Mouse (Mus musculus): ENCODE measurements at regions not wholly inside any gene's neighbourhood (a gene's known extent, or its start where the extent isn't known, plus 50 kb on each side); places are given as distances from the start of the nearest gene placed in this dataset.

GRCm38 (mm10) chr2:170261191-170261590 is 113.3 kb upstream of the Zfp217 start:
- no peak for DNase-seq (ENCODE audit: low spot score)
- intact Hi-C loops (cut with DNase I) = no loop called here

DNA sequence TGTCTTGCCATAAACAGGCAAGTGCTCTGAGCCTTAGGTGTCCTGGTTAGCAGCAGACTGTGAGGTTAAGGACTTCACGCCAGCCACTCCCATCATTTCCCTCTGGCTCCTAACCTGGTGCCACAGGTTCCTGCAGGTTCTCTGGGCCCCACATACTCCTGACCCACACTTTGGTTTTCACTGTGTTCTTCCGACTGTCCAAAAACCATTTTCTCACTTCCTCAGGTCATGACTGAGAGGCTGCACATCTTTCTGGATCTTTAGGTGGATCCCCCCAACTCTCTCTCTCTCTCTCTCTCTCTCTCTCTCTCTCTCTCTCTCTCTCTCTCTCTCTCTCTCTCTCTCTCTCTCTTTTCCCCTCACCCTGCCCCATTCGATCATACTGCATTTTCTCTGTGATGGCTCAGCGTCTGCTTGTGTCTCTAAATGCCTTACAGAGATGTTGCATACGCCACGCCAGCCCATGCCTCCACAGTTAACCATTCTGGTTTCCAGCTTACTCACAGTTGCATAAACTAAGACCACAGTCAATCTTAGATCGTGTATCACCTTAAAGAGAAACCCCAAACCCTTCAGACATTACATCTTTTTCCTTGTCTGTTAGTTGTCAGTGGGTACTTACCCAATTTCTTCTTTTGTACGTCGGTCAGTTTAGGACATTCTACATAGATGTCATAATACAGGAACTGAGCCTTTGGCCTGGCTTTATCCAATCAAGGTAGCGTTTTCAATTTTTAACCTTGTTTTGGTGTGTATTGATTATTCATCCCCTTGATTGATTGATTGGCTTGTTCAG is 112.0 kb upstream of the Zfp217 start:
- intact Hi-C loops (cut with DNase I) = no loop called here
- no peak for DNase-seq (ENCODE audit: low spot score)

DNA sequence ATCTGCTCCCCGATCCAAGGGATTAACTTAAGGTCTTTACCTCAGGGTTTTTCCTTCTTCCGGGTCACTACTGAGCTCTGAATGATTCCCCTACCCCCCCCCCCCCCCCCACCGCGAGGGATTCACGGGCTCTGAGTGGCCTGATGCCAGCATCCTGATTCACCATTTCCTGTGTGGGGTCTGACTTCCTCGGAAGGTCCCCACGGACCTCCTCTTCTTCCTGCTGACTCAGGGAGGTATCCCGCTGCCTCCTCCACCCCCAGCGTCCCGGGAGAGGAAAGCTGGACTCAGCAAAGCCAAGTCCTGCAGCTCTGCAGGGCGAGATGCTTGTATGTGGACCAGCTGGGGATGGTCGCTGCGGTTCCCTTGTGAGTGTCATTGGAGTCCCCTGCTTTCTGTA is 110.5 kb upstream of the Zfp217 start:
- intact Hi-C loops (cut with DNase I) = no loop called here
- no peak for DNase-seq (ENCODE audit: low spot score)

- intact Hi-C loops (cut with DNase I) = no loop called here
- DNase-seq (ENCODE audit: low spot score) = no peak
Measured at GRCm38 (mm10) chr2:170257671-170258235, 109.8 kb upstream of the Zfp217 start.

GRCm38 (mm10) chr2:170255997-170256396 is 108.1 kb upstream of the Zfp217 start:
- intact Hi-C loops (cut with DNase I) = no loop called here
- DNase-seq (ENCODE audit: low spot score) = no peak

DNA sequence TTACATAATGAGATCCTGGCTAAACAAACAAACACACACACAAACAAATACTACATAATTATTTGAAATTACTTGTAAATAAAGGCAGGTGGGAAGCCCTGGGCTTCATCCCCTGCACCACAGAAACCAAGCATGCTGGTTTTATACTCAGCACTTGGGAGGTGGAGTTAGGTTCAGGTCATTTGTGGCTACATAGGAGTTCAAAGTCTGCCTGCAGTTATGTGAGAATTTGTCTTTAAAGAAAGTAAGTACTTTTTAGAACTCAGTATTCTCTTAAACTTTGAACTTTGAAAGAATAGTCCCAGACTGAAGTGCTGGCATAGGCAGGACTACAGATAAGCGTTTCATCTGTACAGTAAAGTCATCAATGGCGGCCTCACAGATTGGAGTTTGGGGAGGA is 107.6 kb upstream of the Zfp217 start:
- intact Hi-C loops (cut with DNase I) = no loop called here
- no peak for DNase-seq (ENCODE audit: low spot score)

GRCm38 (mm10) chr2:170253681-170254440 is 106.0 kb upstream of the Zfp217 start:
- DNase-seq (ENCODE audit: low spot score) = no peak
- intact Hi-C loops (cut with DNase I) = no loop called here

- intact Hi-C loops (cut with DNase I) = no loop called here
- peak; percentile 20 for DNase-seq (ENCODE audit: low spot score)
Measured at GRCm38 (mm10) chr2:170252255-170253034, 104.5 kb upstream of the Zfp217 start.

DNA sequence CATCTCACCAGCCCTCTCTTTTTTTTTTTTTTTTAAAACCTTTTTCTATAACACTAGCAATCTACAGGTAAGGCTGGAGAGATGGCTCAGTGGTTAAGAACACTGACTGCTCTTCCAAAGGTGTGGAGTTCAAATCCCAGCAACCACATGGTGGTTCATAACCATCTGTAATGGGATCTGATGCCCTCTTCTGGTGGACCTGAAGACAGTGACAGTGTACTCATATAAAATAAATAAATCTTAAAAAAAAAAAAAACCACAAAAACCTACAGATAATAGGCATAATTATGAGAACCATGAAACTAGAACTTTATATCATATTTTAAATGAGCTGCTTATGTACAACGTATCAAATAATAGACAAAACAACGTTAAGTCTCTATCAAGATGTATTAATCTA is 102.8 kb upstream of the Zfp217 start:
- intact Hi-C loops (cut with DNase I) = no loop called here
- DNase-seq (ENCODE audit: low spot score) = no peak

- no peak for DNase-seq (ENCODE audit: low spot score)
- intact Hi-C loops (cut with DNase I) = loop anchor here (5.0 kb wide), 1 partner anchor 69 kb away; no protein-coding TSS in a partner anchor
Measured at GRCm38 (mm10) chr2:170247702-170248445, 100.0 kb upstream of the Zfp217 start.

DNA sequence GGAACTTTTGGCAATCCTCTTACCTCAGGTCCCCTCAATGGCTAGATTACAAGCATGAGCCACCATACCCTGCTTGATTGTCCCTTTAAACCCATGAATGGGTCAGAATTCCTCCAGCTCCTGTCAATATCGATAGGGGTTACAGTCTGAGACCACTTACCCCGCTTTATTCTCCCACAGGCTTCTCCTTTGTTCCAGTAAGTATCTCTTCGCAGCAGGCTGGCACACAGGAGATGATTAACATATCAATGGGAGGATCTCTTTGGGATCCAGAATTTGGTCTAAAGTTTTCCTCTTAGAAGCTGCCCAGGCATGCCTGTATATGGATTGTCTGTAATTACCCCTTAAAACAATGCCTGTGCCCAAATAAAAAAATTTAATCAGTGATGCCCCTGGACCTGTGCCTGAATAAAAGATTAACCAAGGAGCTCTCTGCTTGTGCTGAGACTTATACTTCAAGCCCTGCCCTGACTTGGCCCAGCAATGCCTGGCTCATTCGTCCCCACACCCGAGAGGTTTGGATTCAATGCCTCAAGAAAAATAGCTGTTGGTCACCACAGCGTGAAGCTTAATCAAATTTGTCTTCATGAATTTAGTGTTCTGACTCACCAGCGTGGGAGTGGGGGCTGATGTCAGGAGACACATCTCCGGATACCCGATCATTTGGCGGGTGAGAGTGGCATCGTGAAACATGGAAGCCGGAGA is 97.9 kb upstream of the Zfp217 start:
- intact Hi-C loops (cut with DNase I) = loop anchor here (5.0 kb wide), 1 partner anchor 72 kb away; no protein-coding TSS in a partner anchor
- DNase-seq (ENCODE audit: low spot score) = no peak

DNA sequence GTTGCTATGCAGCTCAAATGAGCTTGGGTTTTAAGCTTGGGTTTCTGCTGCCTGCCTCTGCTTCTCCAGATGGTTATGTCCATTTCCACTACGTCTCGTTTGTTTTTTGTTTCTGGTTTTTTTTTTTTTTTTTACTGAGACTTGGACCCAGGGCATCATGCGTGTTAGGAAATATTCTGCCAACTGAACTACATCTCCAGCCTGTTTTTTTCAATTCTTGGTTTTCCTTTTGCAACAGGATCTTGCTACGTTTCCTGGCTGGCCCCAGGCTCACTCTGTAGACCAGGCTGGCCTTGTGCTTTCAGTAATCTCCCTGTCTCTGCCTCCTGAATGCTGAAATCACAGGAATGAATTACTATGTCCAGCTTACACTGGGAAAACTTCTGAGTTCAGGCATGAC is 96.2 kb upstream of the Zfp217 start:
- intact Hi-C loops (cut with DNase I) = no loop called here
- DNase-seq (ENCODE audit: low spot score) = no peak

DNA sequence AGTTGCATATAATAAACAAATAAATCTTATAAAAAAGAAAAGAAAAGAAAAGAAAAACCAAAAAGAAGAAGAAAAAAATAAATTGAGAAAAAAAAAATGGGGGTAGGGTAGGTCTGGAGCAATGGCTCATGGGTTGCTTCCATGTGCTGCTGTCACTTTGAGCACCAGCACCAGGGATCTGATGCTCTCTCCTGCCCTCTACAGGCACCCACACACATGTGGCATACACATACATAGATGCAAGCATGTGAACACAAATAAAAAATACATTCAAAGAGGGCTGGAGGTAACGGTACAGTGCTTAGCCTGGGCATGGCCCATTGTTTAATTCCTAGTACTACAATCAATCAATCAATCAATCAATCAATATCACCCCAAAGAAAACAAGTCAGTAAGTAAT is 90.1 kb upstream of the Zfp217 start:
- intact Hi-C loops (cut with DNase I) = loop anchor here (5.0 kb wide), 1 partner anchor 121 kb away; no protein-coding TSS in a partner anchor
- no peak for DNase-seq (ENCODE audit: low spot score)

GRCm38 (mm10) chr2:170233426-170233825 is 85.5 kb upstream of the Zfp217 start:
- intact Hi-C loops (cut with DNase I) = no loop called here
- DNase-seq (ENCODE audit: low spot score) = no peak

DNA sequence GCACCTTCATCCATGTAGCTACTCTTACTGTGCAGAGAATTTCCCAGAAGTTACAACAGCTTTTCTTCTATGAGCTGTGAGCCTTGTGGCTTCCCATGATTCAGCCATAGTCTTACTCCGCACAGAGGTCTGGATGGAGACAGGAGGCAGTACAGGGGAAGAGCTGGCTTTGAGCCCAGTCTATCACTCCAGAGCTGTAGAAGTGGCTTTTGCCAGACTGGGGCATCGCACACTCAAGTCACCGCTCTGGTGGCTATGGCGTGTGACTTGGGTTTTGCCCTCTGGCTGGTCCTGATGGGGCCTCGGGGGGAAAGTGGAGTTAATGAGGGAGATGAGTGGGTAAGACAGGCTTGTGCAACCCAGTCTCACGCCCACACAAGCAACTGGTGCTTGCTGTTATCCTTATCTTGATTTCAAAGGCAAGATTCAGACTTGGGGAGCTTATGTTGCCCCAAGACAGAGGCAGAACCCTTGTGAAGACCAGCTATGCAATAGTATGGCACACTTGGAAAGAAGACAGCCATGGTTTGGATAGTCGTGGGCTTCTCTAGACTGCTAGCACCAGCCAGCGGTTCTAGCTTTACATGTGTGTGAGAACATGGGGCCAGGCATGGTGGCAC is 81.7 kb upstream of the Zfp217 start:
- intact Hi-C loops (cut with DNase I) = loop anchor here (10.0 kb wide), 1 partner anchor 115 kb away; no protein-coding TSS in a partner anchor
- no peak for DNase-seq (ENCODE audit: low spot score)

- intact Hi-C loops (cut with DNase I) = loop anchor here (10.0 kb wide), 1 partner anchor 116 kb away; no protein-coding TSS in a partner anchor
- no peak for DNase-seq (ENCODE audit: low spot score)
Measured at GRCm38 (mm10) chr2:170228318-170228994, 80.6 kb upstream of the Zfp217 start.

DNA sequence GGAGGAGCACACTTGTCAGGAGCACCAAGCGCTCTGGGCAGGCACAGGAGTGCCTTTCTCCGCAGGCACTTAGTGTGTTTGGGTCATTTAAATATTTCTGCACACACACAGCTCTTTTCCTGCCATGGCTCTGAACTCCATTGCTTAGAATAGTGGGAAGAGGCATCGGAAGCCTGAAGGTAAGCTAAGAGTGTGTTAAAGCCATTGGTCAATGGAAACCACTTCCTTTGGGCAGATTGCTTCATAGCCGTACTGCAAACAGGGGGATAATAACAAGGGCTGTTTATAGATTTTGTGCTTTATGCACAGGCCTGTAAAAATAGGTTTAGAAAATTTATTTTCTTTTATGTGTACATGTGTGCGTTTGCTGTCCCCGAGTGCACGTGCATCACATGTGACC is 76.0 kb upstream of the Zfp217 start:
- intact Hi-C loops (cut with DNase I) = loop anchor here (5.0 to 10.0 kb wide), 3 partner anchors 43 to 121 kb away; no protein-coding TSS in a partner anchor

GRCm38 (mm10) chr2:170222819-170223218 is 74.9 kb upstream of the Zfp217 start:
- intact Hi-C loops (cut with DNase I) = loop anchor here (5.0 to 10.0 kb wide), 3 partner anchors 44 to 122 kb away; no protein-coding TSS in a partner anchor
- no peak for DNase-seq (ENCODE audit: low spot score)

More for the DNA sequence above, 76.0 kb upstream of the Zfp217 start:
- DNase-seq (ENCODE audit: low spot score) = no peak
